Mouse (Mus musculus): ENCODE results near the gene 1700080E11Rik.
"Not testable (repeated sequence)": the region's sequence is repeated elsewhere in the genome, so short reads cannot be mapped to it uniquely, and the experiment has no call there.

- not testable (repeated sequence) for TF ChIP-seq CTCF (IDR thresholded peaks at IDR 0.05; ENCODE audit: control insufficient read depth, insufficient read depth, insufficient replicate concordance, low read depth, low read length); POLR2A (IDR thresholded peaks at IDR 0.05; ENCODE audit: control insufficient read depth, low read depth, low read length)
Observed at GRCm38 (mm10) chr9:105125206-105125605, 19.7 kb downstream of the 1700080E11Rik start.

All from testis, adult 2 months (tissue).